ENCODE assay signal across 12 mouse cellular contexts in genomic region chr17:6113653-6114052, GRCm38 (mm10).
"Had no signal": no experiment of that assay in that cellular context is flagged by ENCODE, and none has a peak within 500 bp of the region (broad histone marks: within the 10 kb centered on the region; RNA-seq: fewer than 3 reads in every experiment).

No protein-coding gene starts in this region.

- DNase-seq: left cerebral cortex, postnatal 4 days; liver; liver, embryonic 13.5 days; liver, postnatal 0 days; lung, adult 18-20 months; lung, adult 2 months; lung, embryonic 14.5 days; lung, postnatal 10 days; lung, postnatal 14 days; lung, postnatal 36 days; lung, postnatal 4 days; midbrain, embryonic 14.5 days had no signal
